Mouse (Mus musculus) A20 (cell line): ENCODE data around the gene Csk.

Experiments used
- DNase-seq: peaks from one replicate; pipeline ENCODE4 v3.0.0-alpha.2; 2011; ENCODE audit warnings: low read depth, low spot score

Csk gene

DNA sequence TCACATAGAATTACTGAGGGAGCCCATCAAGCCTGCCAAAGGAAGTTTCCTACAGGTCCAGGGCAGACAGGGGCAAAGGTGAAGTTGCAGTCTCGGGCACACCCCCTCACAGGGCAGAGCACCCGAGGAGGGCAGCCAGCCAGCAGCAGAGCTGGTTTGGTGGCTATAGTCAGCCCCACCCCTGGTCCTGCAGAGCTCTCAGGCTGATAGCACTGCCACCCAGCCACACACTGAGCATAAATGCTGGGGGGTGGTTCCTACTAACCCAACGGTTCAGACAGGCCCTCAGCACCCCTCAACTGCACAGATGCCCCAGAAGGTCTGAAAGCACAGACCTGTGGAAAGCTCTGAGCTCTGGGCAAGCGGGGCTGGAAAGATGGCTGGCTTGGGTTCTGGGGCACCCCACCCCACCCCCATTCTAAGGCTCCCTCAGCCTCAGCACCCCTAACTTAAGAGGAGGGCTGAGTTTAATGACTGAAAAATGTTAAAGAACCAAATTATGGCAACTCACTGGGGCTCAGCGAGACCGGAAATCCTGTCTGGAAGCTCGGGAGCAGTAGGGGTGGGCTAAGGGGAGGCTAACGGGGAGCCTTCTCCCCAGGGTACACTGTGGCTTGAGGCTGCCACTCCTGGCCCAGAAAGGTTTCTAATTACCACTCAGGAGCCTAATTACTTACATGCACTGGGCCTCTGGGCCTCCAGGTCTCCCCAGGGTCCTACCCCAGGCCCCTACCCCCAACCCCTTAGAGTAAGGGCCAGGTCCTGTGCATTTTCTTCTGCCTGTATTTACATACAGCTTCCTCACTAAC lies 14.6 kb downstream of the Csk start:
- DNase-seq, result peak; percentile 84

DNA sequence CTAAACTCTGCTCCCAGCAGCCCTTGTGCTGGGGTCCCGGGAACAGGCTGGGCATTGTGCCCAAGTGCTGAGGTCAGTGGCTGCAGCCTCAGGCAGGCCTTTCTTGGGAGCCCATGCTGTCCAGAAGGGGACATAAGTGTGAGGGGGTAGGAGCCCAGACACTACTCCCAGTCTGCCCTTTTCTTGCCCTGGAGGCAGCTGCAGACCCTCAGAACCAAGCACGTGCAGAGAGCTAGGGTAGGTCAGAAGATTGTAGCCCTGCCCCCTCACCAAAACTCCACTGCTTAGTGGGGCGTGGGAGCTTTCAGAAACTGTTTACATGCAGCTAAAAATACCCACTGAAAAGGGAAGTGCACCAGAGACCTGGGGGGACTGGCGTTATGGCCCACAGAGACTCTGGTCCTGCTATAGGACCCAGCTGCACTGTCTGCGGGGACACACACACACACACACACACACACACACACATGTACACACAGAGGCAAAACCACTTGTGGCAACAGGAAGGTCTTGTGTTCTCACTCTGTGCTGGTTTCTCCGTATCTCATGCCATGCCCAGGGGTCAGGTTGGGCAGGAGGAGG lies 15.6 kb downstream of the Csk start:
- peak; percentile 94 for DNase-seq

DNA sequence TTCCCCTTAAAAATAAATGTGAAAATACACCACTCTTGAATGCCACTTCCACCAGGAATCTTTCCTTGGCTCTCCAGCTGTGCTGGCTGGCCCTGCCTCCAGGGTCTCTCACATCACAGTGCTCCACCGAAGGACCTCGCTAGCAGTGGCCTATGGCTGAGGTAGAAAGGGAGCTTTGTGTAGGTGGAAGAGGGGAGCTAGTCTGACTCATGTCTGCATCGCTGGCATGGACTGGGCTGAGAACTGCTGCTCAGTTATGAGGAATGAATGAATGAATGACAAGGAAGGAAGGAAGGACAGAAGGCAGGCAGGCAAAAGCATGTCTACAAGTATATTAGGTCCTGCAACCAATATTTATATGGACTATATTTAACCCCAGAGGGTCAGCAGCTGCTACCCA lies 16.2 kb downstream of the Csk start:
- no peak for DNase-seq

DNA sequence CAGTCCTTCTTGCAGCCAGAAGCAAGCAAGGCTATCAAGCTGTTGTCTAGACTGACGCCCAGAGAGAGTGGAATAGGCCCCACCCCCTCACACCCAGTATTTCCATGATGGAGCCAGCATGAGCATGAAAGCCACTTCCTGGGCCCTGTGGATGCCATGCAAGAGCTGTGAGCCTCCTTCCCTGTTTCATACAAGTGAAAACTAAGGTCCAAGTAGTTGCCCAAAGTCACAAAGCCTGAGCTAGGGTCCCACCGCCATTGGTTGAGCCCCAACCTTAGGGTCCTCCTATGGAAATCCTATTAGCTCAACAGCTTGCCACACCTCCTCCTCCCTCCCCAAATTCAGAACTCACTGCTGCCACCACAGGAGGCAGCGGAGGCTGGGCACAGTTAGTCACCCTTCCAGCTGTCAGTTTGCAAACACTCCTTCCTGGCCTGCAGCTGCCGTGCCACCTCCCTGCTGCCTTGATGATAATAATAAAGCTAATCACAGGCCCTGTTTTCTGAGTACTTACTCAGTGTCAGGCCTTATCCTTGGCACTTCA lies 19.9 kb downstream of the Csk start:
- DNase-seq, result peak; percentile 68

DNA sequence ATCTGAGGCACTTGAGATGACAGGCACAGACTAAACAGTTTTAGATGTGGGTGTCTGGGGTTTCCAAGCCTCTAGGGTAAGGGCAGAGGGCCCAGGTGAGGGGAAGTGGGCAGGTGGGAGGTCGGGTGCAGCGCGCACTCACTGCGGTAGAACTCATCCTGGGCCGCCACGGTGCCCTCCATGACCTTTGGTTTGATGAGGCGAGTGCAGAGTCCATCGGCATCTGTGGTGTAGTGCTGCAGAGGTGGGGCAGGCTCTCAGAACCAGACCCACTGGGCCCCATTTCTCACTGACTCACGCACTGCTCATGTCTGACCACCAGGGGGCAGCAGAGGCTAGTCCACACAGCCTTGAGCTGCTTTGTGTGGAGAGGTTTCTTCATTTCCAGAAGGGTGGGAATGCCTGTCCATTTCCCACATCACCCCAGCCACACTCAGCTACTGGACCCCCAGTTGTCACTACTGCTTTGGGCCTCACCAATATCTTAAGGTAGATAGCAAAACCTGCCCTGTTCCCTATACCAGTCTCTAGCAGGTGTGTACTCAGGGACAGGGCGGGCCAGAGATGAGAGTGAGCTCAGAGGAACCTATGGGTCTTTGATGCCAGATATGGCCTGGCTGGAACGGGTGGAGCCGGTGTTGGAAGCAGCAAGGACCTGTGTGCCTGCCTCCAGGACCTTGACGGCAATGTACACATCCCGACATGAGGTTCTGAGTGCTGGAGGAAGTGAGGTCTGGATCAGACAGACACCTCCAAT lies 24.1 kb downstream of the Csk start:
- peak; percentile 70 for DNase-seq

DNA sequence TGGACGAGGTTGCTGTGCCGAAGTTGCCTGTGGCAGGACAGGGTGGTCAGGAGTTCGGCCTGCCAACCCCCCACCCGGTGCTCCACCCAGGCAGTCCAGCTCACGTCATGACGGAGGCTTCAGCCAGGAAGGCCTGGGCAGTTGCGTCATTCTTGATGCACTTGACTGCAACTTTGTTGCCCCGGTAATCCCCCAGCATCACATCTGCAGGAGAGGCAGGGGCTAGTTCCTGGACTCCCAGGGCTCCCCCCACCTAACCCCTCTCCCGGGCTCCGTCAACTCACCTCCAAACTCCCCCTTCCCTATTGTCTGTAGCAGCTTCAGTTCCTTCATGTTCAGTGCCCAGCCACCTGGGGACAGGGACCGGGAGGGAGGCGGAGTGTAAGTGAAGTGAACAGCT lies 24.7 kb downstream of the Csk start:
- no peak for DNase-seq

DNA sequence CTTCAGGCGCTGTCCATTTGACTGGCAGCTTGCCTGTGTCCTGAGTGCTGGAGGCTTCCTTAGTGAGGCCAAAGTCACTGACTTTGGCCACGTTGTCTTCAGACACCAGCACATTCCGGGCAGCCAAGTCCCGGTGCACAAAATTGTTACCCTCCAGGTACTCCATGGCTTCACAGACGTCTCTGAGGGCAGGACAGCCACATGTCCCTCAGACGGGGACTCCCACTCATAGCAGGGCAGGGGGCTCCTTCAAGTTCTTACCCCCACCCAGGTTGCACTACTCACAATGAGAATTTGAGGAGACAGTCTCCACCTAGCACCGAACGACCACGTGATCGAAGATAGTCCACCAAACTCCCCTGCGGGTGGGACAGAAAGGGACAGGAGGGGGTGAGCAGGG lies 25.5 kb downstream of the Csk start:
- no peak for DNase-seq

DNA sequence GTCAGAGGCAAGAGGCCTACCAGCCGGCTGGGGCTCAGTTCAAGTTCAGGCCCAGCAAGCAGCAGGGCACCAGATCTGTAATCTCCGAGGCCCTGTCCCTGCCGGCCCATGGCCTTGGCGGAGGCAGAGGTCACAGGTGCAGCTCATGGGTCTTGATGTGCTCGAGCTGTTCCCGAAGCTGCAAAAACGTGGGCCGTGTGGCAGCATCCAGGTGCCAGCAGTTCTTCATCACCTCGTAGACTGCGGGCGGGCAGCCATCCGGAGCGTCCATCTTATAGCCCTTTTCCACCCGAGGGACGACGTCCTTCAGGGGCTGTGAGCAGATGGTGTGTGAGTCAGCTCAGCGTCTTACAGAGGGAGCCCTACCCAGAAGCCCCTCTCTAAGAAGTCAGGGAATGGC lies 26.2 kb downstream of the Csk start:
- no peak for DNase-seq

DNA sequence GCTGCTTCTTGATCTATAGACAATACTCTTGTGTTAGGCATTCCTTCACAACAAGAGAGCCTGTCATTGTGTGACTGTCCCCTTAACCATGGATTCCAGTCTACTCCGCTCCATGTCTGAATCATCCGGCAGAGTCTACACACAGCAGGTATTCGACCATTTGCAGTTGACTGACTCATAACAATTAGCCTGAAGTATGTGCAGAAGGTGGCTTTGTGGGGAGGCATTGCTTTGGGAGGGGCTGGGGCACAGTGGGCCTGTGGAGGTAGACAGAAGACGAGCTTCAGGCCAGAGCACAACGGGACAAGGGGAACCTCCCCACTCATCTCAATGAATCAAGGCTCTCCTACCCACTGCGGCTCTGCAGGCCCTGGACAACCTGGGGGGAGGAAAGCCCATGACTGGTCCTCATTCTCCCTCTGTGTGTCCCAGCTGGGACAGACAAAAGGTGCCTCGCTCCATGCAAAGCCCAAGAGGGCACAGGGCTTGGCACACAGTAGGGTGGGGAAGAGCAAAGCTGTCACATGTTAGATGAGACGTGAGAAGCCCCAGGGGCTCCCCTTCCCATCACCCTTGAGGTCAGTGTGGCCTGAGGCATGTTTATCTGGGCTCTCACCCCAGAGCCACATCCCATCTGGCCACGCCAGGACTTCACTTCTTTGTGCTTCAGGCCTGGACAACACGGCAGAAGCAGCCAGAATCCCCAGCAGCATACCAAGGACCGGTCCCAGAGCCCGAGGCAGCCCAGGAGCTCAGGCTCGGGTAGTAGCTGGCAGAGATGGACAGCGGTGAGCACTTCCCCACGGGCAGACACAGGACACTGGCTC lies 27.5 kb downstream of the Csk start:
- no peak for DNase-seq

DNA sequence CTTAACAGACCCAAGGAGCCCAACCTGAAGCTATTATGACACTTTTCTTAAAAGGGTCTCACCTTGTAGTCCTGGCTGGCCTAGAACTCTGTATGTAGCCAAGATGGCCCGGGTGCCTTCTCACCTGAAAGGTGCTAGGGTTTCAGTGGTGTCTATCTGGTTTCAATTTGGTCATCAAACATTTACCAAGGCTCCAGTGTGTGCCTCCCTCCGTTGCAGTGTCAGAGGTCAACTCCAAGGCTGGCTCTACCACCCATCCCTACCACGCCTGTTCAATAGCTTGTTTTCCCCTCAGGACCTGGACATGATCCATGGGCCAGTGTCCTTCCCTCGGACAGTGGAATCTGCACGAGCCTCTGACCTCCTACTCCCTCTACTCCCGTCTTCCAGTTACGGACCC lies 29.1 kb downstream of the Csk start:
- DNase-seq, result no peak

DNA sequence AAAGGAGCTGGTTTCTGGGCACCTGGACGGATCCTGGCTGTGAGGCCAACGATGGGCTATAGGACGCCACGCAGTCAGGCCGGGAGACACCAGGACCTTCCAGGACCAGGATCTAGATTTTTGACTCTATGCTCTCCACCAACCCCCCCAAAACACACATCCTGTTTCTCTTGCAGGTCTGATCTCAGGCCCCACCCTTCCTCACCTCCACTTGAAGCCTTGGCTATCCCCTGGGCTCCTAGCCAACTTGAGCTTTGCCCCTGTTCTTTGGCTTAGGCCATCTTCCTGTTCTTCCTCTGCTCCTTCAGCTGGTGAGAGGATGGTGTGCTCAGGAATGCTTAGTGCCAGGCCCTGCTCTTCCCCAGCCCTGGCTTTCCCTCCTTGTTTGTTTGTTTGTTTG lies 32.8 kb downstream of the Csk start, which contains the start of gene Lman1l:
Gene Lman1l (minus strand): TSS at position 101 of the 400 bp plus-strand sequence.
- no peak for DNase-seq

DNA sequence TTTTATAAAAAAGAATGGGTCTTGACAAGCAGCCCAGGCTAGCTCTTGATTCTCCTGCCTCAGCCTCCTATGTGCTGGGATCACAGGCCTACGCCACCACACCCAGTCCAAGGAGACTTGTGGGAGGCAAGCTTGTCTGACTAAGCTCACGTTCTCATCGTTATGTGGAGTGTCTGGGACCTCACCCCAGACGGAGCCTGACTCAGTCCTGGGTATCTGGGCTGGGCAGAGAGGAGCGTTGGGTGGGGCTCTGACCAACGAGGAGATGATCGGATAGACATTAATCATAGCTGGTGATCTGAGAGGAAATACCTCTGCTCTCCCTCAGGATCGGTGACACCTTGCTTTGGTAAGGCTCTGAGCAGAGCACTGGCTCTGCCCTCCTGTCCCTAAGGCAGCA lies 34.6 kb downstream of the Csk start:
- DNase-seq, result no peak

DNA sequence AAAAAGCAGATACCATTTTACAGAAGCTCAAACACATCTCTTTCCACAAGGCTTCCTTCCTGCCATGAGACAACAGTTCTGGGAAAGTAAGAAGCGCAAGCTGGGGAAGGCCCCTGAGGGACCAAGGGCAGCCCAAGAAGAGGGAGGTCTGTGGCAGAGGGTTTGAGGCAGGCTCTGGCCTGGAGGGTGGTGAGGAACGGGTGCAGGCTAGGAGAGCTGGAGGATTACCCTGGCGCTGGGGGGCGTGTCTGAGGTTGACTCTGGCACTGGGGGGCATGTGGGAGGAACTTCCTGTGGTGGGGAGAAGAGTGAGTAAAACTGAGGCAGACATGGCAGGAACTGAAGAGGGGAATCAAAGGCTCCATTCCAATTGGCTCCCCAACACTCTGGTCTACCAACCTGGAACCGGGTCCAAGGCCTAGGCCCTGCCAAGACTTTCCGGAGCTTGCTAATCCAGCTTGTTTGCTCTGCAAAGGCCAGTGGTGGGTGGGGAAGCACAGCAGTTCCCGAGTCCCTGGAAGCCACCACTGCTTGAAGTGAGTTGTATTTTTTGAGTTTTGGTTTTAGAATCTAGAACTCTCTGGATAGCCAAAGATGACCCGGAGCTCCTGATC lies 35.8 kb downstream of the Csk start:
- no peak for DNase-seq

DNA sequence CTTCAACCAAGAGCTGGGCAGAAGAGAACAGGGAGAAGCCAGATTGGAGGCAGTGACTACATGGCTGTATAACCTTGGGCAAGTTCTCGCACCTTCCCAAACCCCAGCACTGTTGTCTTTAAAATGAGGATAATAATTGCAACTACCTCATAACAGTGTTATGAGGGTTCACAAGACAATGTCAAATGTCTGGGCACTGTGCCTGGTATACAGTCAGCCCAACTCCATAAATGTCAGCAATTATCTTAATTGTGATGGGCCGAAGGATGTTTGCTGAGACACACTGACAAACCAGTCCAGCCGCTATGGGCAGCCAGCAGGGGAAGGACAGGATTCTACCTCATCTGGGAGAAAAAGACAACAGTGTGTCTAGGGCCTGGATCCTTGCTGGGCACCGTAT lies 38.6 kb downstream of the Csk start:
- DNase-seq, result no peak

DNA sequence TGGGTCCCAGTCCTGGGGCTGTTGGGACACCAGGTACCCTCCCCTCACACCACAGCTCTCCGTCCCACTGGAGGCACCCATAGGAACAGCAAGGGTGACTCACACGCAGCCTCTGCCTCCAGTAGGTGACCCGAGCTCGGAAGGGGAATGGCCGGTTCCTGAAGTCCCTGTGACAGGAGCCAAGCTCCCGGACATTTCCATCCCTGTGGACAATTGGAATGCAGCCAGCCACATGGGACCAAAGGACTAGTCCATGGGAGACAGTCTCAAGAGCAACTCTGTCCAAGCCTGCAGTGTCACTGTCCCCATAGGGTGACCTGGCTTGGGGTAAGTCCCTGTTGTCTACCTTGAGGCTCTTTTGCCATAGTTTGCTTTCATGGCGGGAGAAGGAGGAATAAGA lies 39.5 kb downstream of the Csk start:
- no peak for DNase-seq

DNA sequence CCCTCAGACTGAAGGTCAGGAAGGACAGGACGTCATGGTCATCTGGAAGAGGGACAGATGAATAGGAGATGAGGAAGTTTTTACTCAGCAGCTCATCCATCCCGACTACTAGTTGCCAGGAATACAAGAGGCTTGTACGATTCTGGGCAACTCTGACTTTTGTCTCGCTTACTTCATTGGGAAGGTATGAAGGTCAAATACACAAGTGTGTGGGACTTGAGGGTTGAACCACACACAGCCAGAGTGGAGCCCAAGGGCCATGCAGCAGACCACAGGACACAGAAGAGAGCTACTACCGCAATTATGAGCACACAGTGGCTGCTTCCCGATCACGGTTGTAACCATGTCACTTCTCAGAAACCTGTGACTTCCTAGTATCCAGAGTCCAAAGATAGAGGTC lies 40.8 kb downstream of the Csk start:
- DNase-seq, result no peak

DNA sequence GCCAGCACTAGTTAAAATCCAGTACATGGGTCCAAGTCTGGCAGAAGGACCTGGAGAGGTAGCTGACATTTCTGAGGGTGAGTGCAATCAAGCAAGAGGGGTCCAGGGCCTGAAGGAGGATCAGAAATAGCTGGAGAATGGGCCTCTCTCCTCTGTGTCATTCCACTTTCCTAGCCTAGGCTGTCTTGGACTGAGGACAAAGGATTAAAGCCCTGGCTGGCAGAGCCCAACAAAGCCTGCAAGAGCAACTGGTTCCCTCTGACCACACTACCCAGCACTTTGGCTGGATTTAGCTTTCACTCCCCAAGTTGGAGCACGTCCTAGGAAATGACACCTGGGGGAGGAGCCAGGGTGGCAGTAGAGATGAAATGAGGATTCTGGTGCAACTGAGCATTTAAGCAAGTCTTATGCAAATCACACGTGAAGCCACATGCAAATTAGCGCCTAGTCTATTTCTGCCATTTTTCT lies 43.0 kb downstream of the Csk start:
- DNase-seq, result no peak

DNA sequence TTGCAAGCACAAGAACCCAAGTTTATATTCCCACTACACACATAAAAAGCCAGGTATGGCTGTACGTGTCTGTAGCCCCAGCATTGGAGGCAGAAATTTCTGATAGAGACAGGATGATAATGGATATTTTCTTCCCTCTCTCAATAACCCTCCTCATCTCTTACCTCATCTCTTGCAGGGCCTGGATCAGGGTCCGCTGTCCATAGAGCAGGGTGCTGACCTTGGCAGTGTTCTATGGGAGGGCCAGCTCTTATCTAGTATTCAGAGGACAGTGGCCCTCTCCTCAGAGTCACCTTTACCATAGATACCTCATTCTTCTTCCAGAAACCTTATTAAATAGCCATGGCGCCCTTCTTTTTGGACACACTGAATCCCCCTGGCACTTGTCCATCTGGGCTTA lies 43.6 kb downstream of the Csk start:
- no peak for DNase-seq

DNA sequence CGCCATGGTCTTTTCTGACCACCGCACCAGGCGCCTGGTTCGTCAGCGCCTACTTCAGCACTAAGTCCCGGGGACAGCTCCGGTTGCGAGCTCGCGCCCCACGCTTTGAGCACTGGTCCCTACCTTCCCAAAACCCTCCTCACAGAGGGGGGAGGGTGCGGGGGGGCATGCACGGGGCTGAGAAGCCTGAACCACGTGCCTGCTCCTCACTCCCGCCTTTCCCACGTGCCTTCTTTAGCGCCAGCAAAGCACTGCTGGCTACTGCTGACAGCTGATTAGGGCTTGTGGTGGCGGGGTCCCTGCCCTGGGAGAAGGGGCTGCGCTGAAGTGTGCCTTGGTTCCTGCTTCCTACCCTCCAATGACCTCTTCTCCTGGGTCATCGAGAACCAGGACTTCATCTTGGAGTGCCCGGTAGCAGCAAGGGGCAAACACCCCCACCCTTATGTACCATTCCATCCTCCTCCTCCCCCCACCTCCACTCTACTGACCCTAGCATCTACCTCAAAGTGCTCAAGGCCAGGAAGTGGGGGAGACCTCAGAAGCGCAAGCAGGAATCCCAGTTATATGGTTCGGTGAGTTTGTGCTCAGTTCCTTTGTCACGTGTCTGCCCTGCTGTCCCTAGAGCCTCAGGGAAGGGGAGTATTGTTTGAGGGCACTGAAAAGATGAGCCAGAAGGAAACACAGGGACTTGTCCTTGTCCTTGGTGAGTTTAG lies 47.1 kb downstream of the Csk start, which contains the start of gene Cplx3:
Gene Cplx3 (minus strand): TSS at position 143 of the 713 bp plus-strand sequence.
- no peak for DNase-seq

DNA sequence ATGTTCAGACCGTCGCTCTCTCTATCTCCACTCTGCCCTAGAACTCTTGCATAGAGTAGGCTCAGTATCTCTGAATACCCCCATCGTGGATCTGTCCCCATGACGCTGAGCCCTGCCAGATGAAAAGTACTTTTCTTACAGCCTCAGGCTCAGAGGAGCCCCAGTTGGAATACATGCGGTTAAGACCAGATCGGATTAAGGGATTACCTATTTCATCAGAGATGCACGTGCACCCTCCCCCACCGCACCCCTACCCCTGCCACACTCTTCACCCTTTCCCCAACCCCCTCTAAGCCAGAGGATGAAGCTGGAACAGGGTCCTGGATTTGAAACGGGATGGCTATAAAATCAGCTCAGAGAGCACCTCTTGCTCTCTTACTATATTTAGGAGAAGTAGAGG lies 47.9 kb downstream of the Csk start:
- DNase-seq, result no peak
